Mouse (Mus musculus) intestine, embryonic 15.5 days (tissue): ENCODE data around the gene Rpl7l1. TPM values are rescaled to one million over a fixed set of nuclear protein-coding genes. Genes with fewer than 3 reads are reported as not detected.

ENCODE experiments used
- ATAC-seq: fragments of 200-750 bp; cut with Nextera tagmentation; 2 replicates; pipeline ENCODE4 v1.8.0; 2017; ENCODE audit warnings: moderate TSS enrichment, moderate library complexity
- H3K27ac ChIP-seq: fragments of 300-500 bp; sonication (generic); 2 replicates; pipeline ENCODE4 v1.5.1; 2015; ENCODE audit warnings: mild to moderate bottlenecking, inconsistent platforms
- H3K27me3 ChIP-seq: fragments of 300-500 bp; sonication (generic); replicated peaks from 2 replicates; pipeline ENCODE4 v1.6.1; 2015; ENCODE audit warnings: inconsistent platforms
- H3K36me3 ChIP-seq: fragments of 300-500 bp; sonication (generic); 2 replicates; pipeline ENCODE4 v1.6.1; 2015; ENCODE audit warnings: inconsistent platforms
- H3K4me1 ChIP-seq: fragments of 300-500 bp; sonication (generic); replicated peaks from 2 replicates; pipeline ENCODE4 v1.6.1; 2015; ENCODE audit warnings: inconsistent platforms
- H3K4me2 ChIP-seq: fragments of 300-500 bp; sonication (generic); replicated peaks from 2 replicates; pipeline ENCODE4 v1.6.1; 2015; ENCODE audit warnings: mild to moderate bottlenecking, inconsistent platforms
- H3K4me3 ChIP-seq: fragments of 300-500 bp; sonication (generic); replicated peaks from 2 replicates; pipeline ENCODE4 v1.5.1; 2015; ENCODE audit warnings: inconsistent platforms
- H3K9ac ChIP-seq: fragments of 300-500 bp; sonication (generic); 2 replicates; pipeline ENCODE4 v1.6.1; 2015; ENCODE audit warnings: inconsistent platforms
- H3K9me3 ChIP-seq: fragments of 300-500 bp; sonication (generic); 2 replicates; pipeline ENCODE4 v1.6.1; 2016; ENCODE audit warnings: inconsistent platforms
- WGBS: fragments of 180-500 bp; shearing (Covaris S2); methylation state at CpG from one replicate; pipeline ENCODE4 v1.1.7; 2015; 5-methylcytosine and 5-hydroxymethylcytosine counted together
- polyA plus RNA-seq: library from polyadenylated mRNA; unstranded; fragments of >200 nt; fragmentation: Nextera tagmentation; extraction: Ambion mirVana; gene quantifications from 2 replicates; pipeline ENCODE4 v1.2.1, GENCODE M21; 2015

The Rpl7l1 gene
- polyA plus RNA-seq, result 149 and 167 TPM in 2 replicates

DNA sequence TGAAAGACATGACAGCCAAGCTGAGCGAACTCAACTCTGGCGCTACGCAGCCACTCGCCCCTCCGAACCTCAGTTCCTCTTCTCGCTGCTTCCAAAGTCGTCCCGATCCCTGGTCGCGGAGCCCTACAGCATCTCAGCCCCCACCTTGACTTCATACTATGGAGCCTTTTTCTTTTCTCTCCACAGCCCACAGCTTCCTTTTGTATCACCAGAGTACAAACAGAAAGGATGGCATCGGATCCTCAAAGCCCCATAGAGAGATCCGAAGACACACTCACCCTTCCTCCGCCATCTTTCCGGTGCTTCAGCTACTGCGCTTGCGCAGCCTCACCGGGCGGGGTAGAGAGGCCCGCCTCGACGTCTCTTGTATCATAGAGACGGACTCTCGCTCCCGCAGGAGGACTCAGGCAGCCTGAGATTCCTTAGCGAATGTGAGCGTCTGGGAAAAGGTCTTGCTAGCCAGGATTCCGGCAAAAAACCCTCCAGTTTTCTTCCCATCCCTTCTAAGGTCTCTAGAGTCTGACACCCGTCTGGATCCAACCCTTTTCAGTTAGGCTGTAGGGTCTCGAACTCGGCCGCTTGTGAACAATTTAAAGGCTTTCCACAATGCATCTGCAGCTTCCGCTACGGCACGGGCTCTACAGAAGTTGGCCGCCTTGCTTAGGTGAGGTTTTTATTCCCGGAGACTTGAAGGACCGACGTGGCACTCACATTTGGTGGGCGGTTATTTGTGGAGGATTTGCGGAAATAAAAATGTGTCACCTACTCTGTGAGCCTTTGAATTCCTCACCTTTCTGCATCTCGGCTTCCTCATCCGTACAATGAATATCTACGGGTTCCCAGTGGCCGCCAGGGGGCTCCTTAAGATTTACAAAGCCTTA lies at the start of gene Rpl7l1:
Gene Rpl7l1 (minus strand): TSS at position 332 of the 881 bp plus-strand sequence.
- H3K36me3 ChIP-seq, result peaks cover 28% of the 10 kb centered on the region

DNA sequence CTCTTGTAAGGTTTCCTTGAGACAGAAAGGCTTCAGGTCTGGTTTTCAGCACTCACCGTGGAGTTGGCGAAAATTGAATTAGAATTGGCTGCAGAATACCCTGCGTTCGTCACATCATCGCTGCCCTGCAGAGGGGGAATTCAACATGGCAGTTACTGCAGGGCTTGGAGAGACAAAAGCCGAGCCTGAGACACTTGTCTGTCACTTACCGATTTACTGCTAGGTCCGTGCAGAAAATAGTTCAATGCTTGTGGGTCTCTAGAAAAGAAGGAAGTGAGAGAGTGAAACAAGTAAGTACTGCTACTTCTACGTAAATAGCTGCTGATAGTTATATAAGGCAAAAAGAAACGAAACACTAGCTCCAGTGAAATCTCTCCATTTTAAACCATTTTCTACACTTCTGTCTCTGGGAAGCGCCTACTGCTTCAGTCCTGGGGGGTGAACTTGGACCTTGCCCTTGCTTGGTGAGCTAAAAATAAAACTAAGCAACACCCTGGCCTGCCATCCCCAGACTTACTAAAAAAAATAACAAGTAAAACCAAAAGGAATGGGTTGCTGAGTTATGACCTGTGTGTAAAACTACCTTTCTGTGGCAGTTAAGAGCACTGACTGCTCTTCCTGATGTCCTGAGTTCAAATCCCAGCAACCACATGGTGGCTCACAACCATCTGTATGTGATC lies 47.5 kb upstream of the Rpl7l1 start:
- no peak overlapping the region for H3K4me2 ChIP-seq
- H3K36me3 ChIP-seq, result 0 out of 2 replicates have a peak, but pooled peaks cover 6% of the 10 kb centered on the region
- no peaks in the 10 kb centered on the region for H3K27me3 ChIP-seq
- H3K9me3 ChIP-seq, result no peaks in the 10 kb centered on the region
- no peak overlapping the region for H3K27ac ChIP-seq
- H3K9ac ChIP-seq, result no peak overlapping the region
- H3K4me3 ChIP-seq, result no peak overlapping the region
- no peaks in the 10 kb centered on the region for H3K4me1 ChIP-seq
- ATAC-seq, result no peak
- whole genome bisulfite sequencing, result 86% methylated on average over 11 of the region's 11 CpGs

More for the DNA sequence above, at the start of gene Rpl7l1:
- WGBS, result under 1% methylated on average over 44 of the region's 44 CpGs
- Histone ChIP-seq H3K9ac (peak within 1 kb of the TSS; percentile 68), H3K4me1 (0 out of 2 replicates have a peak, but pooled peaks cover 3% of the 10 kb centered on the region), H3K4me2 (peak within 1 kb of the TSS; percentile 62), H3K9me3 (no peaks in the 10 kb centered on the region), H3K4me3 (peak within 1 kb of the TSS; percentile 68), H3K27me3 (no peaks in the 10 kb centered on the region), H3K27ac (peak within 1 kb of the TSS; percentile 85)
- ATAC-seq, result peak; percentile 96

DNA sequence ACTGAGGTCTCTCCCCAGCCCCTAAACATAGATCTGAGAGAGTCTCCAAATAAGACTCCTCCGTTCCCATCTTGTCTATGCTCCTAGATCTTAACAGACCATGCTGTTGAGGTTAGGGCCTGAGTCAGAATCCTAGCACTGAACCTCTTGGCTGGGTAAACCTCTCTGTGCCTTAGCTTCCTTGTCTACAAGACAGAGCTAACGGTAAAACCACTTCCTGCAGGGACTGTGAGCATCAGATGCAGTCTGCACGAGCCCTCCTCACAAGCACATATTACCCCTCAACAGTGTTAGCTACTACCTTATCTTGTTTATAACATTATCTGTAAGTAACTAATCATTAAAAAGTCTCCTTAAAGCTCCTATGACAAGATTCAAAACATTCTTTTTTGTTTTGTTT lies 46.5 kb upstream of the Rpl7l1 start:
- no peaks in the 10 kb centered on the region for H3K27me3 ChIP-seq
- no peak for ATAC-seq
- H3K4me2 ChIP-seq, result no peak overlapping the region
- H3K9me3 ChIP-seq, result no peaks in the 10 kb centered on the region
- H3K4me3 ChIP-seq, result no peak overlapping the region
- H3K27ac ChIP-seq, result no peak overlapping the region
- whole genome bisulfite sequencing, result 83% methylated on average over 3 of the region's 3 CpGs
- no peaks in the 10 kb centered on the region for H3K4me1 ChIP-seq
- H3K36me3 ChIP-seq, result peaks cover 14% of the 10 kb centered on the region; the same call in 1 of the 2 replicates
- H3K9ac ChIP-seq, result no peak overlapping the region

DNA sequence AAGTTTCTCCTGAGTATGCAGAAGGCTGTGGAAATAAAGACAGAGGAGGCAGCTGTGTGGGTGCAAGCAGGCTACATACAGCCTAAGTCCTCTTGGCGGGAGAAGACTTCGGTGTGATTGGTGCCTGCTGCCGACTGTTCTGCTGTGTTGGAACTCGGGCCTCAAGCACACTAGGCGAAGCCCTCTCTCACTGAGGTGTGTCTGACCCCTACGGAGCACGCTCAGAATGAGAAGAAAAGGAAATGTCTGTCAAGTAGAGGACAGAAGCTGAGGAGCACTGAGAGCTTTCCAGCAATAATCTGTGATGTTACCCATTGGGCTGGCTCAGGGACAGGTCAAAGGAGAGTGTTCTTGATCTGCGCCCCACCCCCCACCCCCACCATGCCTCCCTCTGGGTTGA lies 40.6 kb upstream of the Rpl7l1 start:
- Histone ChIP-seq H3K4me2 (no peak overlapping the region), H3K27ac (no peak overlapping the region), H3K9me3 (no peaks in the 10 kb centered on the region), H3K9ac (no peak overlapping the region), H3K36me3 (peaks cover 23% of the 10 kb centered on the region), H3K4me3 (no peak overlapping the region), H3K4me1 (no peaks in the 10 kb centered on the region), H3K27me3 (no peaks in the 10 kb centered on the region)
- ATAC-seq, result no peak
- 97% methylated on average over 8 of the region's 8 CpGs for WGBS

DNA sequence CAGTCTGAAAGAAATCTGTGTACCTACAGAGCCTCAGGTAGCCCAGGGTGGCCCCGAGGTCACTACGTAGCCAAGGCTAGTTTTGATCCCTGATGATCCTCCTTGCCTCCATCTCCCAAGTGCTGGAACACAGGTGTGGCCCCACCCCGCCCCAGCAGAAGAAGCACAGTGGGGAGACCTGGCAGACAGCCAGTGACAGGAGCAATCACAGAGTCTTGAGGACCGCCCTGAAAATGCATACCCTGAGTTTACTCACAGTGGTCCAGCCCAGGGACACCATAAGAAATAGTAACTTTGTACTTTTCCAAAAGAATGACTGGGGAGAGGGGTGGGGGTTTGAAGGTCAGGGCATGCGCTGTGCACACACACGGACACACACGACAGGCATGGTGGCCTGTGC lies 38.2 kb upstream of the Rpl7l1 start:
- Histone ChIP-seq H3K4me2 (no peak overlapping the region), H3K36me3 (peaks cover 28% of the 10 kb centered on the region), H3K4me1 (no peaks in the 10 kb centered on the region), H3K27me3 (no peaks in the 10 kb centered on the region), H3K4me3 (no peak overlapping the region), H3K9ac (no peak overlapping the region), H3K9me3 (no peaks in the 10 kb centered on the region), H3K27ac (no peak overlapping the region)
- whole genome bisulfite sequencing, result 91% methylated on average over 7 of the region's 7 CpGs
- ATAC-seq, result no peak

DNA sequence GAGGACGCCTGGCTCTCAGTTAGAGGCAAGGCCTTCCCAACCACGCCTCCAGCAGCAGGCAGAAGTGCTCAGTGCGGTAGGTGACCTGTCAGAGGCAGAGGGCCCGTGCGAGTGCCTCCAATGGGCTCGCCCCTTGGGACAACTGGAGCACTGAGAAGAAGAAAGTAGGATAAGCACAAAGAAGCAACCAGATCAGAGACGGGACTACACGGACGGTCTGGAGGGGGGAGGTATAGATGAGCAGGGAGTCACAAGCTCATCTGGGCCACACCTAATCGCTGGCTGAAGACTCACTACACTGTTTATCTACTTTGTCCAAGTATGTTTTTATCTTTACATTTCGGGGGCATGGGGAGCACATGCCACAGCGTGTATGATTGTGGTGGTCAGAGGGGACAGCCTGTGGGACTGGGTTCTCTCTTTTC lies 35.3 kb upstream of the Rpl7l1 start:
- H3K27me3 ChIP-seq, result no peaks in the 10 kb centered on the region
- H3K4me1 ChIP-seq, result no peaks in the 10 kb centered on the region
- H3K27ac ChIP-seq, result no peak overlapping the region
- no peak overlapping the region for H3K4me2 ChIP-seq
- H3K9me3 ChIP-seq, result no peaks in the 10 kb centered on the region
- H3K9ac ChIP-seq, result no peak overlapping the region
- ATAC-seq, result no peak
- WGBS, result 92% methylated on average over 12 of the region's 12 CpGs
- H3K4me3 ChIP-seq, result no peak overlapping the region
- H3K36me3 ChIP-seq, result peaks cover 15% of the 10 kb centered on the region

DNA sequence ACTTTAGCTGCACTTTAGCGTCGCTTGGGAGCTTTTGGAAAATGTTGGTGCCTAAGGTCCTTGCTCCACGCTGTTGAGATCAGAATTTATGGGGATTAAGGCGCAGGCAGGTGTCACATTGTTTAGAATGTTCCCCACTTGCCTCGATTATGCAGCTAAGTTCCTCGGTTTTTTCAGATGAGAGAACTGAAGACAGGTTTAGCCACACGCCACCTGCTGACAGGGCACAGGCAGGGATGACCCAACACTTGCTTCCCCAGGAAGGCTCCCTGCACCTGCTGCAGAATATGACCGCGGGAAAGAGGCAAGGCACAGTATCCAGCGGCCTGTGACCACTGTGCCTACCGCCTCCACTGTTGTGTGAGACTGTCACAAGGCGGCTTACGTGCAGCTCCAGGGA lies 33.8 kb upstream of the Rpl7l1 start:
- ATAC-seq, result no peak
- Histone ChIP-seq H3K36me3 (peaks cover 18% of the 10 kb centered on the region), H3K4me2 (no peak overlapping the region), H3K4me1 (no peaks in the 10 kb centered on the region), H3K4me3 (no peak overlapping the region), H3K27ac (no peak overlapping the region), H3K9ac (no peak overlapping the region), H3K9me3 (no peaks in the 10 kb centered on the region), H3K27me3 (no peaks in the 10 kb centered on the region)
- WGBS, result 73% methylated on average over 13 of the region's 13 CpGs

DNA sequence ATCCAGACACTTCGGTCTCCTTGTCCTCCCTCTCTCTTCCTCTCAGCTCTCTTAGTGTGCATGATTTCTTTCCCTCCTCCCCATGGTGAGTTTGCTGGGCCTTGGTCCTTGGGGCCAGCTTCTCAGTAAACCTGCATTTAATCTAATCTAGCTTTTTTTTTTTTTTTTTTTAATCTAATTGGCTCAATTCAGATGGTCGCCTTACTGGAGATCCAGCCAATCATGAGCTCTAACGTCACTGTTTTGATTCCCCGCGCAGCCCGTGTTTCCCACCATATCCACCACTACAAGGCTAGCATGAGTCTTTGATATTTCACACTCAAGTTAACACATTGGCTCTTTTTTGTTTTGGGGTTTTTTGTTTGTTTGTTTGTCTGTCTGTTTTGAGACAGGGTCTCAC lies 32.0 kb upstream of the Rpl7l1 start:
- Histone ChIP-seq H3K9ac (no peak overlapping the region), H3K36me3 (peaks cover 18% of the 10 kb centered on the region), H3K27ac (no peak overlapping the region), H3K9me3 (no peaks in the 10 kb centered on the region), H3K4me1 (no peaks in the 10 kb centered on the region), H3K4me2 (no peak overlapping the region), H3K4me3 (no peak overlapping the region), H3K27me3 (no peaks in the 10 kb centered on the region)
- 94% methylated on average over 6 of the region's 6 CpGs for WGBS
- ATAC-seq, result no peak

DNA sequence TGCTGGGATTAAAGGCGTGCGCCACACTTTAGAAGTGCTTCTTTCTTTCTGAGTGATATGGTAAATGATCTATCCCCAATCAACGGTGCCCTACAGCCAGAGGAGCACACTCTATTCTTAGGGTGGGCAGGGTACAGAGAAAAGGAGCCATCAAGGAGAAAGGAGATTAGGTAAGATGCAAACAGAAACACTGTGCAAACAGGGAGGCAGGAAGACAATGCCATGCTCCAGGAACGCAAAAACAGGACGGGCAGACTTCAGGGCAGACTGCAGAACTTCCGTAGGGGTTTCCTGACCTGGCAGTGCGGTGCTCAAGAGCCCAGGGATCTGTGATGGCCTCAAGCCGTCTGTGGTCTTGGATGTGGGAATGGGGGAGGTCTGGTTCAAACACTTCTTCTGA lies 31.2 kb upstream of the Rpl7l1 start:
- no peaks in the 10 kb centered on the region for H3K4me1 ChIP-seq
- H3K4me2 ChIP-seq, result no peak overlapping the region
- 80% methylated on average over 8 of the region's 8 CpGs for WGBS
- no peak overlapping the region for H3K27ac ChIP-seq
- no peaks in the 10 kb centered on the region for H3K9me3 ChIP-seq
- no peak for ATAC-seq
- H3K9ac ChIP-seq, result no peak overlapping the region
- H3K4me3 ChIP-seq, result no peak overlapping the region
- peaks cover 17% of the 10 kb centered on the region for H3K36me3 ChIP-seq
- H3K27me3 ChIP-seq, result no peaks in the 10 kb centered on the region

DNA sequence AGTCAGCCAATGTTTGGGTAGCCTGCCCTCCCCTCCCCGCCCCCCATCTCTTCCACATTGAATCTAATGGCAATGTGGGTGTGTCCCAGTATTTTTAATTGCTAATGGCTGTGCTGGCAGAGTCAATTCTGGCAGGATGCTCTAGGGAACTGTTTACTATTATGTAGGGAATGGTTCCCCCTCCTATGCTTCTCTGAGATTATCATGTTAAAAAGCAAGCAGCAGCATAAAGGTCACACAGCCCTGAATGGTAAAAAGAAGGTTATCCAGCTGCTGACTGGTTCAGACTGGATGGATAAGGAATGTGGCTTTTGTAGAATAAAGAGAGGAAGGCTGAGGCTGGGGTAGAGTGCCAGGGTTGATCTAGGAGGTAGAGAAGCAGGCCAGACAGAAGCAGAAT lies 30.0 kb upstream of the Rpl7l1 start:
- Histone ChIP-seq H3K4me1 (no peaks in the 10 kb centered on the region), H3K9me3 (no peaks in the 10 kb centered on the region), H3K27me3 (no peaks in the 10 kb centered on the region), H3K4me3 (no peak overlapping the region), H3K36me3 (peaks cover 19% of the 10 kb centered on the region), H3K27ac (no peak overlapping the region), H3K9ac (no peak overlapping the region), H3K4me2 (no peak overlapping the region)
- 97% methylated on average over 1 of the region's 1 CpGs for WGBS
- ATAC-seq, result no peak

DNA sequence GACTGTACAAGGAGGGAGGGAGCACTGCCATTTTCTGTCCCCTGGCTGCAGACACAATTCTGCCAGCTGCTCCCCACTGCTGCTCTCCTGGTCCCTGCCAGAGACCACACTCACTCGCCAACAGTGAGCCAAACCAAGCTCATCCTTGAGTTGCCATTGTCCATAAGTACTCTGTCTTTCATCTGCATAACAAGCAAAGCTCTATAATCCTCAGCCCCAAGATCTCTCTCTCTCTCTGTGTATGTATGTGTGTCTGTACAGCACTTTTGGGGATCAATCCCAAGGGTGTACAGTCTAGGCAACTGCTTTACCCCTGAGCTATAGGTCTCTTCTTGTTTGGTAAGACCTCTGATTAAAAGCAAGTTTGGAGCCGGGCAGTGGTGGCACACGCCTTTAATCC lies 28.2 kb upstream of the Rpl7l1 start:
- no peak for ATAC-seq
- 89% methylated on average over 3 of the region's 3 CpGs for WGBS
- no peak overlapping the region for H3K4me2 ChIP-seq

DNA sequence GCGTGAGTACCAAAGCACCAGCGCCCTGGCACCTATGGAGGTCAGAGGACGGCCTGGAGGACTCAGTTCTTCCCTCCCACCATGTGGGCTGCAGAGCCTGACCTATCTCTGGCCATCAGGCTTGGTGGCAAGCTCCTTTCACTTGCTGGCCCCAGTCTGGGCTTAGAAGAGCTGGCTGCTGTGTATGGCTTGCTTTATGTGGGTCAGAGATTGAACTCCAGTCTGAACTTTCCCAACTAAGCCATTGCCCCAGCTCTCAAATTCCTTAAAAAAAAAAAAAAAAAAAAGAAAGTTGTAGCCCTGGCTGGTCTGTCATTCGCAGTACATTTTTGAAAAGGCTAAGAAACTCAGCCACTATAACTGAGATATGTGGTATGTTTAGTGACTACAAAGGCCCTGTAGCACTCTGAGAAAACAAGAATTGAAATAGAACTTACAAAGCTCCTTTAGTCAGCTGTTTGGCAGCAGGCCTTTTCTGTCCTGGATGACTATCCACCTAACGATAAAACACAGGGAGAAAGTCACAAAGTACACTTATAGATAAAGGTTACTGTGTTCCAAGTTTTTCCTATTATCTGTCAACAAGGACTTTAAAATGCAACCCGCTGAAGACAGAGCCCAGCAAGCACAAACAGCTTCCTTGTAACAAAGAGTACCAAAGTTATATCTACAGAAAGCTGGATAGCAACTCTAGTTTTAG lies 26.8 kb upstream of the Rpl7l1 start:
- H3K36me3 ChIP-seq, result peaks cover 20% of the 10 kb centered on the region
- no peaks in the 10 kb centered on the region for H3K9me3 ChIP-seq
- no peak for ATAC-seq
- H3K27me3 ChIP-seq, result no peaks in the 10 kb centered on the region
- no peak overlapping the region for H3K4me2 ChIP-seq
- 83% methylated on average over 6 of the region's 6 CpGs for WGBS
- no peak overlapping the region for H3K27ac ChIP-seq
- H3K4me3 ChIP-seq, result no peak overlapping the region
- no peaks in the 10 kb centered on the region for H3K4me1 ChIP-seq
- H3K9ac ChIP-seq, result no peak overlapping the region

More for the DNA sequence above, 28.2 kb upstream of the Rpl7l1 start:
- Histone ChIP-seq H3K4me1 (no peaks in the 10 kb centered on the region), H3K27me3 (no peaks in the 10 kb centered on the region), H3K4me3 (no peak overlapping the region), H3K36me3 (peaks cover 24% of the 10 kb centered on the region), H3K27ac (no peak overlapping the region), H3K9ac (no peak overlapping the region), H3K9me3 (no peaks in the 10 kb centered on the region)
